Mouse (Mus musculus) cerebellum, adult 2 months (tissue): ENCODE measurements around the gene Fsip1.

ENCODE experiments used
- CTCF ChIP-seq: fragments of 200-500 bp; IDR thresholded peaks from 2 replicates; pipeline ENCODE4 v1.5.1; 2011; ENCODE audit warnings: low read depth, mild to moderate bottlenecking, control low read depth, low read length, moderate library complexity, borderline replicate concordance; ENCODE audit not compliant: insufficient read depth
- POLR2A ChIP-seq: fragments of 200-500 bp; IDR thresholded peaks from 2 replicates; pipeline ENCODE4 v1.6.1; 2011; ENCODE audit warnings: low read length, control low read depth, borderline replicate concordance; ENCODE audit not compliant: insufficient read depth

DNA sequence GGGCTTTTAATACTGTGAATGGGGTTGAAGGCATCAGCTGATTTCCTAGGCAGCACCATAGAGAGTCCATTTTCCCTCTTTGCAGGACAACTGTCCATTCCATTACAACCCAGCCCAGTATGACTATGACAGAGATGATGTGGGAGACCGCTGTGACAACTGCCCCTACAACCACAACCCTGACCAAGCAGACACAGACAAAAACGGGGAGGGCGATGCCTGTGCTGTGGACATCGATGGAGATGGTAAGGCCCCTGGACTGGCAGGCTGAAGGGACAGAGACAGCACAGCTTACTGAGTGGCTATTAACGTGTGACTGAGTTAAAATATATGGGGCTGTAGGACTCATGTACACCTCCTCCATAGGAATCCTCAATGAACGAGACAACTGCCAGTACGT lies 136.0 kb downstream of the Fsip1 start:
- TF ChIP-seq POLR2A (no peak), CTCF (no peak)
